Mouse (Mus musculus): ENCODE measurements at regions not wholly inside any gene's neighbourhood (a gene's known extent, or its start where the extent isn't known, plus 50 kb on each side); places are given as distances from the start of the nearest gene placed in this dataset.

DNA sequence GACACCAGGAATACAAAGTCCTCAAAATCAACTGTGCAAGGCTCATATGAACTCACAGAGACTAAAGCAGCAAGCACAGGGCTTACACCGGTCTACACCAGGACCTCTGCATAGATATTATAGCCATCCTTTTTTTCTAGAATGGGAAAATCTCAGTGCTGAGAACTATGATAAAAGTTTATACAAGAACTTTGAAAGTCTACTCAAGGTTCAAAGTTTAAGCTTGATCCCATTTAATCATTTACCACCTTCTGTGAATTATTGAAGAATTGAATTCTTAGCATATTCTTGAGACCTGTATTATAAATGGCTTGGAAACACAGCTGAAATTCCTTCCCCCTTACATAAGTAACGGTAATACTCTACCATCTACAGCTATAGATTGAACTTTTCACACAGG lies 902.1 kb upstream of the B3galt2 start:
- TF ChIP-seq CTCF (IDR thresholded peaks at IDR 0.05; ENCODE audit: low read depth) (no peak), EP300 (optimal IDR thresholded peaks at IDR 0.05) (no peak)

All from stomach, postnatal 0 days (tissue).